Mouse (Mus musculus) ES-E14 (cell line): ENCODE results near the gene Gucy1a1. TPM values are rescaled to one million over a fixed set of nuclear protein-coding genes. Genes with fewer than 3 reads are reported as not detected.
"Not testable (repeated sequence)": the region's sequence is repeated elsewhere in the genome, so short reads cannot be mapped to it uniquely, and the experiment has no call there.

Experiments
- DNase-seq: peaks from one replicate; pipeline ENCODE4 v3.0.0-alpha.2; 2013; ENCODE audit warnings: low read depth, low spot score
- H3K27ac ChIP-seq: 2 replicates; pipeline ENCODE4 v1.5.1; 2012; ENCODE audit warnings: low read depth, mild to moderate bottlenecking, low read length, moderate library complexity, mixed read lengths; ENCODE audit not compliant: poor library complexity, insufficient read depth, severe bottlenecking
- H3K36me3 ChIP-seq: 2 replicates; pipeline ENCODE4 v1.6.1; 2012; ENCODE audit warnings: mild to moderate bottlenecking, low read length, moderate library complexity, mixed read lengths; ENCODE audit not compliant: control insufficient read depth, poor library complexity, insufficient read depth, severe bottlenecking
- H3K4me1 ChIP-seq, 2 experiments: fragments of 150-350 bp in 1 of 2; sonication (generic) in 1 of 2; 2 replicates each; pipeline ENCODE4 v1.6.1; 2012; ENCODE audit warnings: low read length in 2 of 2, mild to moderate bottlenecking in 1 of 2, mixed read lengths in 1 of 2; ENCODE audit not compliant: control insufficient read depth in 2 of 2, insufficient read depth in 2 of 2, poor library complexity in 1 of 2
- H3K4me3 ChIP-seq, 2 experiments: fragments of 150-350 bp in 1 of 2; sonication (generic) in 1 of 2; 2 replicates each; pipeline ENCODE4 v1.5.1; 2012; ENCODE audit warnings: low read length in 2 of 2, low read depth in 1 of 2, mild to moderate bottlenecking in 1 of 2, mixed read lengths in 1 of 2; ENCODE audit not compliant: insufficient read depth in 1 of 2, poor library complexity in 1 of 2, severe bottlenecking in 1 of 2
- H3K9ac ChIP-seq: 2 replicates; pipeline ENCODE4 v1.6.1; 2012; ENCODE audit warnings: low read depth, mild to moderate bottlenecking, low read length, mixed read lengths; ENCODE audit not compliant: poor library complexity, insufficient read depth, severe bottlenecking
- H3K9me3 ChIP-seq: fragments of 150-350 bp; sonication (generic); 2 replicates; pipeline ENCODE4 v1.6.1; 2012; ENCODE audit warnings: low read depth, mild to moderate bottlenecking, low read length; ENCODE audit not compliant: control insufficient read depth, insufficient read depth
- CHD2 ChIP-seq: IDR thresholded peaks from 2 replicates; pipeline ENCODE4 v1.6.1; 2014; ENCODE audit warnings: mild to moderate bottlenecking, low read depth, low read length, inconsistent platforms
- HCFC1 ChIP-seq: IDR thresholded peaks from 2 replicates; pipeline ENCODE4 v1.6.1; 2012; ENCODE audit warnings: low read length, inconsistent platforms, borderline replicate concordance; ENCODE audit not compliant: insufficient read depth
- MAFK ChIP-seq: IDR thresholded peaks from 2 replicates; pipeline ENCODE4 v1.6.1; 2014; ENCODE audit warnings: mild to moderate bottlenecking, low read depth, low read length, inconsistent platforms; ENCODE audit not compliant: insufficient read depth
- ZC3H11A ChIP-seq: IDR thresholded peaks from 2 replicates; pipeline ENCODE4 v1.6.1; 2012; ENCODE audit warnings: low read depth, mild to moderate bottlenecking, inconsistent platforms, low read length, borderline replicate concordance
- ZNF384 ChIP-seq: IDR thresholded peaks from 2 replicates; pipeline ENCODE4 v1.6.1; 2012; ENCODE audit warnings: low read depth, low read length, inconsistent platforms
- in situ Hi-C, 2 experiments: fragments of 600-800 bp; cut with MboI; formaldehyde crosslinking; loops; one replicate each; pipeline ENCODE4 v1.15.1; 2025; ENCODE audit warnings: low sequenced_read_pairs in 2 of 2, inconsistent platforms in 1 of 2; ENCODE audit not compliant: unreplicated experiment in 2 of 2
- total RNA-seq: library from RNA; depleted of rRNA; stranded (reverse); fragments of 300-350 nt; gene quantifications from 2 replicates; pipeline ENCODE4 v1.2.3, GENCODE M21; 2012

Gucy1a1 gene
- total RNA-seq, 1 experiment = 0.04 TPM

- Histone ChIP-seq H3K9me3 (no peaks in the 10 kb centered on the region), H3K4me3 (no peak overlapping the region), H3K27ac (no peak overlapping the region), H3K9ac (no peak overlapping the region), H3K36me3 (no peaks in the 10 kb centered on the region), H3K4me1 (no peaks in the 10 kb centered on the region)
- TF ChIP-seq ZC3H11A (no peak), MAFK (no peak), CHD2 (no peak), ZNF384 (no peak)
- DNase-seq = no peak
- in situ Hi-C loops = no loop called here
These were observed 34.7 kb upstream of the Gucy1a1 start for GRCm38 (mm10) chr3:82180253-82180652.

DNA sequence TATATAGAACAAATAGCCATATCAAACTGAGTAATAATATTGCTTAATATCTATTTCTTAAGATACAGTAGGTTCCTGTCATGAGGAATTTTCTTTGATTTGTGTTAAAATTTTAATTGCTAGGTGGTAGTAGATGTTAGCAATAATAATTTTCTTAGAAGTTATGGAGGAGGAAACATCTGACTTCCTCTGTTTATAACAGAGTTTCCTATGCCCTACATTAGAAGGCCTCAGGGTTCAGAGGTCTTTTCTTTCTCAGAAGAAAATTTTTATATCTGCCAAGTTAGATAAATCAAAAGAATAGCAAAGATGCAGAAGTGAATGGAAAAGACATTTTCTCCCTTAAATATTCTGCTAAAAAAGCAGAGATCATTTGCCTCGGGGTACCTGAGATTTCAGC, 29.9 kb upstream of the Gucy1a1 start:
- in situ Hi-C loops = no loop called here
- TF ChIP-seq ZC3H11A = no peak
- TF ChIP-seq CHD2 = no peak
- no peak for TF ChIP-seq ZNF384
- no peak for TF ChIP-seq MAFK
- TF ChIP-seq HCFC1 = no peak
- Histone ChIP-seq H3K9ac (no peak overlapping the region), H3K4me3 (no peak overlapping the region), H3K9me3 (no peaks in the 10 kb centered on the region), H3K4me1 (no peaks in the 10 kb centered on the region), H3K27ac (no peak overlapping the region), H3K36me3 (no peaks in the 10 kb centered on the region)
- no peak for DNase-seq

GRCm38 (mm10) chr3:82167064-82167463, 21.5 kb upstream of the Gucy1a1 start:
- in situ Hi-C loops = no loop called here
- TF ChIP-seq CHD2 (no peak), HCFC1 (no peak), ZC3H11A (no peak), MAFK (no peak), ZNF384 (no peak)
- Histone ChIP-seq H3K9me3 (no peaks in the 10 kb centered on the region), H3K4me3 (no peak overlapping the region), H3K27ac (no peak overlapping the region), H3K36me3 (no peaks in the 10 kb centered on the region), H3K4me1 (no peaks in the 10 kb centered on the region), H3K9ac (no peak overlapping the region)
- no peak for DNase-seq

DNA sequence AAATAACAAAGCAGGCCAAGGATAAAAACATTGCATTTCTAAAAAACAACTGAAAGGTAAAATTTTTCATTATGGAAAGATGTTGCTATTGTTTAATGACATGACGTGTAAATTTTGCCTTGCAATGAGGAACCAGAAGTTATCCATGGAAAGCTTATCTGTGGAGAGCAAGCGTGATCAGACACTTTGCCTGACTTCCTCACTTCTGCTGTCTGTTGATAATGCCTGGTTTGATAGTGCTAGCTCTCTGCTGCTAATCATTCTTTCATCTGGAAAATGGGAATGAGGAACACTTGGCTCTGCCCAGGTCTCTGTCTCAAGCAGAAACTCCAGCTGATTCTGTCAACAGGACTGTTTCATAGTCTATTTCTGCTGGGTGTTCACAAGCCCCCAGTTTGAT, 20.3 kb upstream of the Gucy1a1 start:
- no peak overlapping the region for H3K27ac ChIP-seq
- no peaks in the 10 kb centered on the region for H3K9me3 ChIP-seq
- no peak for DNase-seq
- H3K4me1 ChIP-seq = no peaks in the 10 kb centered on the region
- H3K9ac ChIP-seq = no peak overlapping the region
- no peak overlapping the region for H3K4me3 ChIP-seq
- H3K36me3 ChIP-seq = no peaks in the 10 kb centered on the region
- in situ Hi-C loops = no loop called here
- TF ChIP-seq ZNF384 (no peak), CHD2 (no peak), MAFK (no peak), ZC3H11A (no peak), HCFC1 (no peak)

DNA sequence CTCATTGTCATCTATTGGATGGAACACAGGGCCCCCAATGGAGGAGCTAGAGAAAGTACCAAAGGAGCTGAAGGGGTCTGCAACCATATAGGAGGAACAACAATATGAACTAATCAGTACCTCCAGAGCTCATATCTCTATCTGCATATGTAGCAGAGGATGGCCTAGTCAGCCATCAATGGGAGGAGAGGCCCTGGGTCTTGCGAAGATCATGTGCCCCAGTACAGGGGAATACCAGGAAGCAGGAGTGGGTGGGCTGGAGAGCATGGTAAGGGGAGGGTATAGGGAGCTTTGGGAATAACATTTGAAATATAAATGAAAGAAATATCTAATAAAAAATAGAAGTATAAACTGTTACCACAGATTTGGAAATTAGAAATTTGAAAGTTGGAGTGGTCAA, 17.4 kb upstream of the Gucy1a1 start:
- H3K36me3 ChIP-seq, H3K4me3 ChIP-seq, H3K4me1 ChIP-seq, DNase-seq, in situ Hi-C loops, H3K9ac ChIP-seq, H3K9me3 ChIP-seq, H3K27ac ChIP-seq: not testable (repeated sequence)
